In the genomic region with DNA sequence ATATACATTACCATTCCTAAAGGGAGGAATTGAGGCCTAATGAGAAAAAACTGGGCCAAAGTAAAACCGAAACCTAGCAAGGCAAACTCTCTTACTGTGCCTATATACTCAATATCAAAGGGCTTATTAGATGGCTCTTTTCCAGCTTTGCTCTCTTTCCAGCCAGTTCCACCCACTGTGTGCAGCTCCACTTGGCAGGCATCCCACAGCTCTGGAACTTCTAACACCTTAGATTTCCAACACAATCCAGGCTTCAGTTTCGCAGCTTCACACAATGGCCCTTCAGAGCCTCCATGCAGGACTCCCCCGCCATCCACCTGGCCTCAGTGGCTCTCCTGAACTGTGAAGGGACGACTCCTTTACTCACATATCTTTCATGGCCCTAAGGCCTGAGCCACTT, we compare ENCODE assay signal across 11 mouse cellular contexts. TPM values are rescaled to one million over a fixed set of nuclear protein-coding genes. Genes with fewer than 3 reads are reported as not detected.
A peak's percentile ranks its signal among the peaks of the same experiment; 100 is the strongest.
DNase-seq lines count a peak whose midpoint lies in the region; ATAC-seq and TF ChIP-seq lines count a peak whose summit lies in the region.
"Had no signal": no experiment of that assay in that cellular context is flagged by ENCODE, and none has a peak within 500 bp of the region (broad histone marks: within the 10 kb centered on the region; RNA-seq: fewer than 3 reads in every experiment).

No protein-coding gene starts in this region.

- no peak for TF ChIP-seq CTCF in lung, embryonic 14.5 days (IDR thresholded peaks at IDR 0.05; ENCODE audit: low read depth)

- 50% methylated on average over 4 of the region's 4 CpGs for WGBS in heart, embryonic 14.5 days
- WGBS in heart, embryonic 10.5 days, result 77% methylated on average over 4 of the region's 4 CpGs
- 61% methylated on average over 4 of the region's 4 CpGs for WGBS in lung, embryonic 14.5 days

- no peaks in the 10 kb centered on the region for H3K9me3 ChIP-seq in heart, embryonic 14.5 days (ENCODE audit: control insufficient read depth, low read length)
- H3K9me3 ChIP-seq in heart, embryonic 10.5 days, result no peaks in the 10 kb centered on the region
- no peaks in the 10 kb centered on the region for H3K9me3 ChIP-seq in lung, embryonic 14.5 days (ENCODE audit: low read depth, low read length)
- H3K9me3 ChIP-seq: stomach, embryonic 15.5 days had no signal

- no peak overlapping the region for H3K9ac ChIP-seq in heart, embryonic 14.5 days (ENCODE audit: low read length)
- no peak overlapping the region for H3K9ac ChIP-seq in lung, embryonic 14.5 days
- H3K9ac ChIP-seq: stomach, embryonic 15.5 days had no signal

- DNase-seq in heart, embryonic 10.5 days (ENCODE audit: low spot score), result no peak
- DNase-seq in lung, embryonic 14.5 days, result peak; percentile 76
- DNase-seq in lung, postnatal 14 days, result no peak
- DNase-seq in NIH3T3 (ENCODE audit: low read depth), result peak; percentile 62
- peak; percentile 50 to 72 for DNase-seq in cerebellum, postnatal 25 days
- no peak for DNase-seq in adrenal gland, adult (ENCODE audit: inconsistent age in 2 of 2, low spot score in 1 of 2)
- no peak for DNase-seq in ovary, postnatal 36 days (ENCODE audit: low spot score)
- DNase-seq: gastrocnemius, postnatal 25 days had no signal

- H3K4me2 ChIP-seq in heart, embryonic 14.5 days (ENCODE audit: low read length), result no peak overlapping the region
- no peak overlapping the region for H3K4me2 ChIP-seq in lung, embryonic 14.5 days
- H3K4me2 ChIP-seq: stomach, embryonic 15.5 days had no signal

- H3K27me3 ChIP-seq in heart, embryonic 14.5 days (ENCODE audit: control insufficient read depth, insufficient read depth, low read length), result no peaks in the 10 kb centered on the region
- no peaks in the 10 kb centered on the region for H3K27me3 ChIP-seq in heart, embryonic 10.5 days (ENCODE audit: insufficient read depth, poor library complexity, severe bottlenecking)
- H3K27me3 ChIP-seq in lung, embryonic 14.5 days (ENCODE audit: insufficient read depth, low read length), result no peaks in the 10 kb centered on the region
- H3K27me3 ChIP-seq: stomach, embryonic 15.5 days had no signal

- 0 out of 4 replicates have a peak overlapping the region, but pooled peaks of 1 of the 2 experiments have one; percentile 14 for H3K27ac ChIP-seq in heart, embryonic 14.5 days (replicated peaks in 1 of 2; ENCODE audit: control insufficient read depth in 1 of 2, insufficient read depth in 1 of 2, low read depth in 2 of 2, low read length in 2 of 2)
- H3K27ac ChIP-seq in heart, embryonic 10.5 days, result no peak overlapping the region
- H3K27ac ChIP-seq in lung, embryonic 14.5 days (ENCODE audit: low read depth), result no peak overlapping the region
- H3K27ac ChIP-seq: kidney, postnatal 0 days; stomach, embryonic 15.5 days had no signal

- no peak overlapping the region for H3K4me3 ChIP-seq in heart, embryonic 14.5 days (ENCODE audit: control insufficient read depth in 1 of 2, insufficient read depth in 1 of 2, low read depth in 1 of 2, low read length in 2 of 2)
- no peak overlapping the region for H3K4me3 ChIP-seq in heart, embryonic 10.5 days
- no peak overlapping the region for H3K4me3 ChIP-seq in lung, embryonic 14.5 days (ENCODE audit: low read depth, low read length)
- H3K4me3 ChIP-seq: stomach, embryonic 15.5 days had no signal

- H3K36me3 ChIP-seq in heart, embryonic 14.5 days (ENCODE audit: control insufficient read depth, insufficient read depth, low read length), result no peaks in the 10 kb centered on the region
- no peaks in the 10 kb centered on the region for H3K36me3 ChIP-seq in heart, embryonic 10.5 days
- H3K36me3 ChIP-seq in lung, embryonic 14.5 days (ENCODE audit: insufficient read depth), result no peaks in the 10 kb centered on the region
- H3K36me3 ChIP-seq: stomach, embryonic 15.5 days had no signal

- ATAC-seq in heart, embryonic 14.5 days (ENCODE audit: insufficient number of reproducible peaks, insufficient read depth, low FRiP score, low read depth), result 0 out of 2 replicates have a peak, but pooled peaks have one; percentile 49
- no peak for ATAC-seq in lung, embryonic 14.5 days (ENCODE audit: insufficient read depth)

- peaks cover 0 to 11% of the 10 kb centered on the region in 2 experiments; a peak in 3 of 4 replicates for H3K4me1 ChIP-seq in heart, embryonic 14.5 days (ENCODE audit: control insufficient read depth in 2 of 2, insufficient read depth in 2 of 2, low read length in 2 of 2)
- peaks cover 10% of the 10 kb centered on the region for H3K4me1 ChIP-seq in heart, embryonic 10.5 days
- H3K4me1 ChIP-seq in lung, embryonic 14.5 days (ENCODE audit: insufficient read depth), result peaks cover 6% of the 10 kb centered on the region; the same call in 1 of the 2 replicates

RNA-seq across cellular contexts. Expression of gene Chid1, which starts 5.0 kb away (rescaled TPM):
- polyA plus RNA-seq in heart, embryonic 14.5 days (2014; fragmentation: Nextera tagmentation; extraction: Ambion mirVana), result 32.5 and 33.3 TPM in 2 replicates
- 40.5 and 45.3 TPM in 2 replicates for polyA plus RNA-seq in heart, embryonic 10.5 days (2016; fragmentation: Nextera tagmentation; extraction: Ambion mirVana)
- 33.0 and 35.9 TPM in 2 replicates for polyA plus RNA-seq in lung, embryonic 14.5 days (2014; fragmentation: Nextera tagmentation; extraction: Ambion mirVana)

RNA-seq across cellular contexts. Expression of gene Ap2a2, which starts 17.3 kb away (rescaled TPM):
- polyA plus RNA-seq in heart, embryonic 14.5 days (2014; fragmentation: Nextera tagmentation; extraction: Ambion mirVana), result 48.1 and 49.9 TPM in 2 replicates
- 79.5 and 79.9 TPM in 2 replicates for polyA plus RNA-seq in heart, embryonic 10.5 days (2016; fragmentation: Nextera tagmentation; extraction: Ambion mirVana)
- 63.1 and 67.6 TPM in 2 replicates for polyA plus RNA-seq in lung, embryonic 14.5 days (2014; fragmentation: Nextera tagmentation; extraction: Ambion mirVana)

Comparison
In these comparisons a context has a peak if more than half of its experiments do, and no peak if none do; other contexts are left out.
1. DNase-seq: peak in lung, embryonic 14.5 days (single experiment), NIH3T3 (single experiment) and cerebellum, postnatal 25 days (2 of 2); none in heart, embryonic 10.5 days (single experiment), lung, postnatal 14 days (single experiment), adrenal gland, adult (0 of 2) and ovary, postnatal 36 days (single experiment).